Mouse (Mus musculus): ENCODE measurements around the gene Chsy1. TPM values are rescaled to one million over a fixed set of nuclear protein-coding genes. Genes with fewer than 3 reads are reported as not detected.

Chsy1 gene
- polyA plus RNA-seq, 1 experiment, result 2.3 TPM

Other genes starting within 250 kb of the Chsy1 start
- gene Pcsk6, start 247.8 kb upstream of the Chsy1 start, polyA plus RNA-seq (2012; rRNA removed), result 7.1 and 9.1 TPM in 2 replicates
- not detected in 2 replicates for gene Gm45213, start 65.9 kb upstream of the Chsy1 start, polyA plus RNA-seq (2012; rRNA removed)
- gene Snrpa1, start 50.5 kb upstream of the Chsy1 start, polyA plus RNA-seq (2012; rRNA removed), result 10.9 and 14.1 TPM in 2 replicates
- gene Selenos, start 29.9 kb upstream of the Chsy1 start, polyA plus RNA-seq (2012; rRNA removed), result 84.3 and 96.4 TPM in 2 replicates

All from large intestine, adult 2 months (tissue).